Mouse (Mus musculus) thymus, postnatal 10 days (tissue): ENCODE measurements around the gene Olfr114.

ENCODE experiments used
- DNase-seq, 2 experiments: peaks; one replicate each; pipeline ENCODE4 v3.0.0; 2021; ENCODE audit warnings: low spot score in 2 of 2

The Olfr114 gene

DNA sequence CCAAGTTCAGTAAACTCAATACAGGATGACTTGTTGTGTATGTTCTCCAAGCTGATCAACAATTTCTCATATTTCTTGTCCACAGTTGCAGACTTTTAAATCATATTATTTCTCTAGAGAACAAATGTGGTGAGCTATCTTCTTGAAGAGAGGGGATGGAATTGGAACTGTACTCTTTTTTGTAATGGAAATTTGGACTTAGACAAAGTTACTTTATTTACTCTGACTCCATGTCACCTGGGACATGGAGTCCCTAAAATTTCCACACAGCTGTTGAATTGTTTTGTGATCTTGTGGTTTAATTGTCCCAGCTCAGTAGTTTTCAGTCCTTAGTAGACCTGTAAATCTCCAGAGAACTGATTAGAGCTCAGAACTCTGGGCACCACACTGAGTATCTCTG, at the start of gene Olfr114:
Gene Olfr114, minus strand, starts transcription at position 101 of the 400 bp plus-strand sequence.
- DNase-seq, result no peak

- no peak for DNase-seq
Observed at GRCm38 (mm10) chr17:37627009-37627408, 34.5 kb upstream of the Olfr114 start, which contains the start of the genes Olfr115 and Olfr116. Olfr115 (minus strand) TSS chr17:37627109. Olfr116 (minus strand) TSS chr17:37627199.

DNA sequence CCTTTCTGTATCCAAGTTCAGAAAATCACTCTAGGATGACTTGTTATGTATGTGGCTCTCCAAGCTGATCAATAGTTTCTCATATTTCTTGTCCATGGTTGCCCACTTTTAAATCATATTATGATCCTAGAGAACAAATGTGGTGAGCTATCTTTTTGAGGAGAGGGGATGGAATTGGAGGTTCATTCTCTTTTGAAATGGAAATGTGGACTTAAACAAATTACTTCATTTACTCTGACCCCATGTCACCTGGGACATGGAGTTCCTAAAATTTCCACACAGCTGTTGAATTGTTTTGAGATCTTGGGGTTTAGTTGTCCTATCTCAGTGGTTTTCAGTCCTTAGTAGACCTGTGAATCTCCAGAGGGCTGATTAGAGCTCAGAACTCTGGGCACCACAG, 15.0 kb downstream of the Olfr114 start, which contains the start of gene Olfr113:
Gene Olfr113, minus strand, starts transcription at position 101 of the 400 bp plus-strand sequence.
- no peak for DNase-seq

- no peak for DNase-seq
Observed at GRCm38 (mm10) chr17:37569351-37569750, 23.2 kb downstream of the Olfr114 start, which contains the start of gene Olfr112. Olfr112 (minus strand) TSS chr17:37569451.

GRCm38 (mm10) chr17:37558913-37559615, 33.5 kb downstream of the Olfr114 start:
- no peak for DNase-seq

DNA sequence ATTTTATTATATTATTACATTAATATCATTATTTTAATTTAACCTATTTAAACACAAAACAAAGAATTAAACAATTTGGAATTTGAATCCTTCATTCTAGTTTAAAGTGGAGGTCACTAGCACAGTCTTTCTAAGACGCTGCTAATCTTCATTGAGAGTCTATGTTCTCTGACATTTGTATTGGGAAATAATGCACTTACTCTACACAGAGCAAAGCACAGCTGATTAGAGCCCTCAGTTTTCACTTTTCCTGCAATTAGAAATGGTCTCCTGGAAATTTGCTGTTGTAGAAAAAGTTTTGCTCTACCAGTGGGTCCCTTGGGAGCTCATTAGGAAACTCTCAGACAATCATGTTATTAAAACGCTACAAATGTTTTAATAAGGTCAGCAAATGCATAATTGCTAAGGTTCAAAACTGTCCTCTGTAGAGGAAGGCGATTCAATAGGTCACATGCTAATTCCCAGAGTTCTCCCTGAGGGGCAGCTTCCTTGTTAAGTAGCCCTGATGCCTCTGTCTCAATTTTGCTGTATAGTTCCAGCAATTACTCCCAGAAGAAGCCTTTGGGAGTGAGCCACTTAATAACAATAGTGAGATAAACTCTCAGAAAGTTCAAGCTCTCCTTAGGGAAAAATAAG, 48.6 kb downstream of the Olfr114 start:
- no peak for DNase-seq

GRCm38 (mm10) chr17:37541454-37542119, 51.0 kb downstream of the Olfr114 start:
- no peak for DNase-seq
